Mouse (Mus musculus) limb, embryonic 11.5 days (tissue): Measurements from ENCODE around the gene F830045P16Rik. TPM values are rescaled to one million over a fixed set of nuclear protein-coding genes. Genes with fewer than 3 reads are reported as not detected.
"Not testable (repeated sequence)": the region's sequence is repeated elsewhere in the genome, so short reads cannot be mapped to it uniquely, and the experiment has no call there.

Experiments
- ATAC-seq: fragments of 200-750 bp; cut with Nextera tagmentation; 2 replicates; pipeline ENCODE4 v1.8.0; 2017; ENCODE audit warnings: low read depth; ENCODE audit not compliant: insufficient number of reproducible peaks, low FRiP score, low TSS enrichment
- DNase-seq: peaks from one replicate; pipeline ENCODE4 v3.0.0-alpha.2; 2015; ENCODE audit warnings: low spot score
- H3K27ac ChIP-seq: fragments of 300-500 bp; sonication (generic); replicated peaks from 2 replicates; pipeline ENCODE4 v1.5.1; 2014; ENCODE audit warnings: low read depth, mild to moderate bottlenecking, low read length
- H3K27me3 ChIP-seq: fragments of 300-500 bp; sonication (generic); 2 replicates; pipeline ENCODE4 v1.6.1; 2014; ENCODE audit warnings: mild to moderate bottlenecking, low read length, mixed read lengths; ENCODE audit not compliant: control insufficient read depth, insufficient read depth
- H3K36me3 ChIP-seq: fragments of 300-500 bp; sonication (generic); 2 replicates; pipeline ENCODE4 v1.6.1; 2014; ENCODE audit warnings: mild to moderate bottlenecking, low read length, moderate library complexity, mixed read lengths; ENCODE audit not compliant: control insufficient read depth, insufficient read depth
- H3K4me1 ChIP-seq: fragments of 300-500 bp; sonication (generic); 2 replicates; pipeline ENCODE4 v1.6.1; 2014; ENCODE audit warnings: low read length, mixed read lengths; ENCODE audit not compliant: control insufficient read depth, insufficient read depth
- H3K4me2 ChIP-seq: fragments of 300-500 bp; sonication (generic); 2 replicates; pipeline ENCODE4 v1.6.1; 2014; ENCODE audit warnings: low read depth, mild to moderate bottlenecking, moderate library complexity; ENCODE audit not compliant: severe bottlenecking
- H3K4me3 ChIP-seq: fragments of 300-500 bp; sonication (generic); 2 replicates; pipeline ENCODE4 v1.5.1; 2014; ENCODE audit warnings: low read depth, low read length
- H3K9ac ChIP-seq: fragments of 300-500 bp; sonication (generic); 2 replicates; pipeline ENCODE4 v1.6.1; 2014; ENCODE audit warnings: mild to moderate bottlenecking, low read length
- H3K9me3 ChIP-seq: fragments of 300-500 bp; sonication (generic); 2 replicates; pipeline ENCODE4 v1.6.1; 2016; ENCODE audit warnings: low read length; ENCODE audit not compliant: control insufficient read depth
- WGBS: fragments of 180-500 bp; shearing (Covaris S2); extraction: QIAGEN DNeasy Blood & Tissue Kit; methylation state at CpG from one replicate; pipeline ENCODE4 v1.1.7; 2014; 5-methylcytosine and 5-hydroxymethylcytosine counted together
- polyA plus RNA-seq: library from polyadenylated mRNA; unstranded; fragments of >200 nt; fragmentation: Nextera tagmentation; extraction: Ambion mirVana; gene quantifications from 2 replicates; pipeline ENCODE4 v1.2.1, GENCODE M21; 2014

The F830045P16Rik gene
- polyA plus RNA-seq, 1 experiment from 2014 or later: not detected

- 75% methylated on average over 4 of the region's 4 CpGs for WGBS
- no peak overlapping the region for H3K9ac ChIP-seq
- H3K4me2 ChIP-seq: no peak overlapping the region
- H3K4me1 ChIP-seq: peaks cover 5% of the 10 kb centered on the region; the same call in 1 of the 2 replicates
- no peaks in the 10 kb centered on the region for H3K9me3 ChIP-seq
- DNase-seq (peak; percentile 16), ATAC-seq (no peak)
- no peak overlapping the region for H3K4me3 ChIP-seq
- no peaks in the 10 kb centered on the region for H3K27me3 ChIP-seq
- H3K36me3 ChIP-seq: no peaks in the 10 kb centered on the region
- no peak overlapping the region for H3K27ac ChIP-seq
Measured at GRCm38 (mm10) chr2:129526322-129526721, 10.1 kb downstream of the F830045P16Rik start.

DNA sequence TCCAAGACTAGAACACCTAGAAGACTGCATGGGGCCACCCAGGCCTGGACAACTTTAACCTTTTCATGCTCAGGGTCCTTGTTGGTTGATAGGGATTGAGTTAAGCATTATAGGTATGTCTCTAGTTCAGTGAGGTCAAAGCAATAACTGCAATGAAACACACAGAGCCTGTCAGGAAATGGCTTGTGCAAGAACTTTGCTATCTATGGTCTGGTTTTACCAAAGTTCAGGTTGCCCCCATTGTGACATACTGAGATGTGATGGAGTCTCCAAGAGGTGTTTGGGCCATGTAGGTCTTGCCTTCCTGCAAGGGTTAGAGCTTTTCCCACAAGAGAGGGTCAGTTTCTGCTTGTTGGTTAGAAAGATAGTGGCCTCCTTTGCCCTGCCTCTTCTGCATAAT, 10.8 kb downstream of the F830045P16Rik start:
- H3K27me3 ChIP-seq: no peaks in the 10 kb centered on the region
- H3K4me3 ChIP-seq: no peak overlapping the region
- H3K9me3 ChIP-seq: no peaks in the 10 kb centered on the region
- no peak overlapping the region for H3K27ac ChIP-seq
- DNase-seq (peak; percentile 10), ATAC-seq (no peak)
- H3K36me3 ChIP-seq: no peaks in the 10 kb centered on the region
- peaks cover 5% of the 10 kb centered on the region; the same call in 1 of the 2 replicates for H3K4me1 ChIP-seq
- no peak overlapping the region for H3K9ac ChIP-seq
- H3K4me2 ChIP-seq: no peak overlapping the region

DNA sequence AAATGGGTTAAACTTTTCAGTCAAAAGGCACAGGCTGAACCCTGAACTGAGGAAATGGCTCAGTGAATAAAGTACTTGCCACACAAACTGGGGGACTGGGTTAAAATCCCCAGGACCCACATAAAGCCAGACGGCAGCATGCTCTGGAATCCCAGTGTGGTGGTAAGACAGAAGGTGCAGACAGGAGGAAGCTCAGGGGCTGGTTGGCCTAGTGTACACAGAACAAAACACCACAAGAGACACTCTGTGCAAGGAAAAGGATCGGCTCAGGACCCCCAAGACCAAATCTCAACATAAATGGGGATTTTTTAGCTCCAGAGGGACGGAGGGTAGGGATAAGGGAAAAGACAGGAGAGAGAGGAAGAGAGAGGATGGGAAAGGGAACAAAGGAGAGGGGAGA, 17.9 kb downstream of the F830045P16Rik start:
- Histone ChIP-seq H3K9ac (no peak overlapping the region), H3K4me1 (no peaks in the 10 kb centered on the region; the same call in 1 of the 2 replicates), H3K4me2 (no peak overlapping the region), H3K36me3 (no peaks in the 10 kb centered on the region), H3K9me3 (no peaks in the 10 kb centered on the region), H3K4me3 (no peak overlapping the region), H3K27ac (no peak overlapping the region), H3K27me3 (no peaks in the 10 kb centered on the region)
- DNase-seq (peak; percentile 16), ATAC-seq (no peak)
- 77% methylated on average over 3 of the region's 3 CpGs for WGBS

DNA sequence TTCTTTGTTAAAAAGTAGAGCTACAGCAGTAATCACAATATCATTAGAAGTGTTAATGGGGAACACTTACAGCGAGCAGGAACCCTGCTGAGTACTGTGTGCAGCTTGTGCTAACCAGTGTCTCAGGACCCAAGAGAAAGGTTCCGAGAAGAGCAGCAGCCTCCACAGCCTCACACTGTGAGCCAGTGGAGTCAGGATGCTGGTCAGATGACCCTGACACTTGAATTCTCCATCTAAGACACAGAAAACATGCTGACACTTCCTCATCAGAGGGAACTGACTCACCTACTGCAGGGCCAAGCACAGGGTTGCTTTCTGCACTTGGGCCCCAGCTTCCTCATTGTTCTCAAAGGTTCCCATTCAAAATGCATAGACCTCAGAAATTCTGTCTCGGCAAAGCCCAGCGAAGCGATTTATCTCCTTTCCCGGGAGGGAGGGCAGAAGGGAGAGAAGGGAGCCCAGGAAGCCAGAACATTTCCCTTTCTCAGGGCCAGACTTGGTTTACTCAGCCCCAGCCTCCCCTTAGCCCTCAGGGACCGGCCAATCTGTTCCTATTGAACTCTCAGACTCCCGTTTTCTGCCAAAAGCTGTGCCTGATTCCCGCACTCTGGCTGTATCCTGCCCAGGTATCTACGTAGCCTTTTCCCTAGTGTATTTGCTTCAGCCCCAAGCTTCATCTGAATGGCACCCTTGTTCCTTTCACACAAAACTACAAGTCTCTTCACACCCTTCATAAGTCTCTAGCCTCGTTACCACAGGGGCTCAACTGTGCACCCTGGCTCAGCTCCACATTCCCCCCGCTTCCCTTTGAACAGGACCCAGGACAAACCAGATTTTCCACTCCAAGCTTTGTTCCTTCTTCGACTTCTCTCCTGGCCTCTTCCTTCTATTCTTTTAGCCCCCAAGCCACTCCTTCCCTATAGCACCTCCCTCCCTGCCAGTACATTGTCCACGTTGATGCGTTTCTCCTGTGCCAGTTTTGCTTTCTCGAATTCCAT, 21.2 kb downstream of the F830045P16Rik start:
- 63% methylated on average over 16 of the region's 16 CpGs for WGBS
- no peak overlapping the region for H3K27ac ChIP-seq
- no peaks in the 10 kb centered on the region for H3K27me3 ChIP-seq
- H3K4me1 ChIP-seq: no peaks in the 10 kb centered on the region; the same call in 1 of the 2 replicates
- no peak for ATAC-seq
- peak; percentile 20 for DNase-seq
- no peak overlapping the region for H3K4me3 ChIP-seq
- H3K4me2 ChIP-seq: no peak overlapping the region
- H3K9ac ChIP-seq: no peak overlapping the region
- no peaks in the 10 kb centered on the region for H3K9me3 ChIP-seq
- no peaks in the 10 kb centered on the region for H3K36me3 ChIP-seq

DNA sequence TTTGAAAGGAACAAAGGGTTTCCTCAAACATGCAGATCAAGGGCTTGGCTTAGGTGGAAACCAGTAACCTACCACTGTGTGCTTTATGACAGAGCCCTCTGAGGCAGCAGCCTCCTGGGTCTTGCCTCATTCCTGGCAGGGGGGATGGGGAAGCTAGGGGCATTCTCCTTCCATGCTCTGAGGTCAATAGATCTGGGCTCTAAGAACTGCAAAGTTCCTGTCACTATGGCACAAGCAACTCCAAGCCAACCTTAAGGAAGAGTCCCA, 22.1 kb downstream of the F830045P16Rik start:
- Histone ChIP-seq H3K9ac (no peak overlapping the region), H3K27ac (no peak overlapping the region), H3K4me2 (no peak overlapping the region), H3K36me3 (no peaks in the 10 kb centered on the region), H3K9me3 (no peaks in the 10 kb centered on the region), H3K4me3 (no peak overlapping the region), H3K27me3 (no peaks in the 10 kb centered on the region), H3K4me1 (no peaks in the 10 kb centered on the region; the same call in 1 of the 2 replicates)
- no peak for ATAC-seq
- DNase-seq: peak; percentile 19

DNA sequence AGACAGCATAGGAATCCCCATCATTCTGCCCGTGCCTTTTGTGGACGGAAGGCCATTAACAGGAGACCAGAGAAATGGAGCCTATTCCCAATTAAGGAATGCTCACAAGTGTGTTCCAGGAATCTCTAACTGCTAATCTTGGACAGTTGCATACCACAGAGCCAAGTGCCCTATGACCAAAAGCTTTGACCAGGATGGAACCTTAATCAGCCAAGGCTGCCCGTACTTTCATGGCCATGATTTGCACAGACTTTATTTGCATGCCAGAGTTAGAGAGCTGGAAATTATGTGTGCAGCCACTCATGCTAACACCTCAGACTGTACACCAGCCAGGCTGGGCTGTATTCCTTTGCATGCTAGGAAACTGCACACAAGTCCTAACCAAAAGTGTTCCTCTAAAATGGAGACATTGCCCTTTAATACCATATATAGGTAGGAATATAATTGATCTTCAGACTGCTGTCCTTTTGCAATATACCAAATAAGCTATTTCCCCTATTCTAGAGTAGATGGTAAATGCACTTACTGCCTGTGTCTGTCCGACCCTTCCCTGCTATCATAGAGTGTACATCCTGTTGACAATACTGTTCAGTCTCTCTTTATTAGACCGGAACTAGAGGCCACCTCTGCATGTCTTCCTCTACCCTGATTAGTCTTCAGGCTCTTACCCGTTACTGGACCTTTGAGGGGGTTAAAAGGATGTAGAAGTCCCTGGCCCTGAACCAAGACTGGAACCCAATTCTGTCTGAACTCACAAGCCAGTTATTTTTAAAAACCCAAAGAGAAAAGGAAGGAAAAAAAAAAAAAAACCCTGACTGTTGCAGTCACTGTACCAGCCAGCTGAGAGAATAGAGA, 22.6 kb downstream of the F830045P16Rik start:
- Histone ChIP-seq H3K9me3 (no peaks in the 10 kb centered on the region), H3K4me3 (no peak overlapping the region), H3K27ac (no peak overlapping the region), H3K36me3 (no peaks in the 10 kb centered on the region), H3K4me1 (no peaks in the 10 kb centered on the region; the same call in 1 of the 2 replicates), H3K27me3 (no peaks in the 10 kb centered on the region), H3K9ac (no peak overlapping the region), H3K4me2 (no peak overlapping the region)
- 82% methylated on average over 6 of the region's 6 CpGs for WGBS
- DNase-seq: peak; percentile 14
- ATAC-seq: no peak

GRCm38 (mm10) chr2:129512147-129512546, 24.3 kb downstream of the F830045P16Rik start:
- not testable (repeated sequence) for H3K9ac ChIP-seq, H3K36me3 ChIP-seq, H3K27ac ChIP-seq, H3K4me3 ChIP-seq, H3K27me3 ChIP-seq, ATAC-seq, H3K4me1 ChIP-seq, DNase-seq, H3K9me3 ChIP-seq, H3K4me2 ChIP-seq
- whole genome bisulfite sequencing: 92% methylated on average over 7 of the region's 7 CpGs

GRCm38 (mm10) chr2:129502641-129503040, 33.8 kb downstream of the F830045P16Rik start:
- ATAC-seq (no peak), DNase-seq (peak; percentile 61)
- Histone ChIP-seq H3K4me1 (no peaks in the 10 kb centered on the region), H3K27me3 (no peaks in the 10 kb centered on the region), H3K9ac (no peak overlapping the region), H3K27ac (no peak overlapping the region), H3K4me2 (no peak overlapping the region), H3K9me3 (no peaks in the 10 kb centered on the region), H3K4me3 (no peak overlapping the region), H3K36me3 (no peaks in the 10 kb centered on the region)
- WGBS: 35% methylated on average over 6 of the region's 6 CpGs
